Mouse (Mus musculus) olfactory bulb, adult 2 months (tissue): ENCODE results near the gene Prex1.

Source experiments
- CTCF ChIP-seq: fragments of 200-500 bp; IDR thresholded peaks from 2 replicates; pipeline ENCODE4 v1.5.1; 2012; ENCODE audit warnings: low read depth, mild to moderate bottlenecking, low read length, moderate library complexity; ENCODE audit not compliant: insufficient read depth
- POLR2A ChIP-seq: fragments of 200-500 bp; IDR thresholded peaks from 2 replicates; pipeline ENCODE4 v1.6.1; 2012; ENCODE audit warnings: mild to moderate bottlenecking, low read depth, low read length, moderate library complexity; ENCODE audit not compliant: insufficient read depth

- TF ChIP-seq CTCF = no peak
- TF ChIP-seq POLR2A = no peak
Measured at GRCm38 (mm10) chr2:166549871-166550270, 163.8 kb downstream of the Prex1 start.
